8 mouse cellular contexts compared by ENCODE assay signal in the genomic region with DNA sequence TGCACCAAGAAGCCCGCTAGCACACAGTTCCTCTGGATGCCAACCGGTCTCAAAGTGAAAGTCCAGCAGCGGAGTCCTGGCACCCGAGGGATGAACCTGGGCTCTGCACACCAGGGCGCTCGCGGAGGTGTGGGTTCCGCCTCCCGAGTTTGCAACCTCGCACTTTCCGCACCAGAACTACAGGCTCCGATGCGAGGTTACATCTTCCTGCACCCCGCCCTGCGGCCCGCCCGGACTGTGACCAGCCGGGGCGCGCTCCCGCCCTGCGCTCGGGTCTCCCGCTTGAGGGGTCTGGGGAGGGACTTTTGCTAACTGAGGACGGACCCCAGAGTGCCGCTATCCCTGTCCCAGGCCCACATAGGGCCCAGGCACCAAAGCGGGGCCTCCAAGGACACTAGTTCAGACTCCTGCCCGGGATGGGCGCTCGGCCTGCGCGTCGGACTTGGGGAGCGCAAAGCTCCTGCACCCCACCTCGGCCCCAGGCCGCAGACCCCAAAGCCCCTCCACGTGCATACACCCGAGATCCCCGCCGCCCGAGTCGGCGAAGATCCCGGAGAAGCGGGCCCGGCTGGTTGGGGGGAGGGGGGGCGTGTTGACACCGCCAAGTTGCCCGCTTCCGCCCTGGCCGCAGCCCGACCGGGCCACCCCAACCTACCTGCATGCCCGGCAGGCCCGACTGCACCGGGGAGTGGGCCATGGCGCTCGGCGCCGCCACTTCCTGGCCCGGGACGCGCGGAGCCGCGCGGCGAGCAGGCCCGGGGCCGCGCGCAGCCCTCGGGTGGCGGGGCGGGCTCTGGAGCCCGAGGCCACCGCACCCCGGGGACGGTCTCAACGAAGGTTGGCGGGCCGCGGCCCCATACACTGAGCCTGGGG. TPM values are rescaled to one million over a fixed set of nuclear protein-coding genes. Genes with fewer than 3 reads are reported as not detected.
DNase-seq lines count a peak whose midpoint lies in the region; ATAC-seq and TF ChIP-seq lines count a peak whose summit lies in the region.

No protein-coding gene starts in this region.

- H3K4me3 ChIP-seq in cortical plate, adult 2 months (ENCODE audit: insufficient read depth, low read length): peak overlapping the region; percentile 72
- H3K4me3 ChIP-seq in intestine, postnatal 0 days (ENCODE audit: low read depth, low read length): peak overlapping the region; percentile 87
- H3K4me3 ChIP-seq in neural tube, embryonic 12.5 days: peak overlapping the region; percentile 82

- peak; percentile 80 for DNase-seq in A20 (ENCODE audit: low read depth, low spot score)
- DNase-seq in T-cell, adult 2 months (ENCODE audit: low spot score): peak; percentile 69
- DNase-seq in heart, adult 18-20 months: peak; percentile 77 to 79
- peak; percentile 78 for DNase-seq in lung, adult 18-20 months
- peak; percentile 63 to 65 for DNase-seq in thymus, postnatal 10 days (ENCODE audit: low spot score in 2 of 2)

- H3K4me2 ChIP-seq in intestine, postnatal 0 days (replicated peaks; ENCODE audit: low read depth): peak overlapping the region; percentile 86
- H3K4me2 ChIP-seq in neural tube, embryonic 12.5 days (replicated peaks): peak overlapping the region; percentile 93

- peak; percentile 74 for ATAC-seq in intestine, postnatal 0 days
- peak; percentile 81 for ATAC-seq in neural tube, embryonic 12.5 days (ENCODE audit: low FRiP score, low read depth)

- WGBS in intestine, postnatal 0 days: under 1% methylated on average over 83 of the region's 83 CpGs
- under 1% methylated on average over 83 of the region's 83 CpGs for WGBS in neural tube, embryonic 12.5 days

- peaks cover under 1% of the 10 kb centered on the region; the same call in 1 of the 2 replicates for H3K36me3 ChIP-seq in intestine, postnatal 0 days (ENCODE audit: control insufficient read depth, insufficient read depth)
- H3K36me3 ChIP-seq in neural tube, embryonic 12.5 days: no peaks in the 10 kb centered on the region

- TF ChIP-seq CTCF in cortical plate, adult 2 months (IDR thresholded peaks at IDR 0.05; ENCODE audit: extremely low read depth, insufficient read depth, low read length): no peak
- no peak for TF ChIP-seq CTCF in intestine, postnatal 0 days (IDR thresholded peaks at IDR 0.05; ENCODE audit: low read depth)

- H3K4me1 ChIP-seq in cortical plate, adult 2 months (ENCODE audit: control insufficient read depth, insufficient read depth, low read length): peaks cover 5% of the 10 kb centered on the region
- H3K4me1 ChIP-seq in intestine, postnatal 0 days (replicated peaks; ENCODE audit: control insufficient read depth, insufficient read depth, low read length): peaks cover 6% of the 10 kb centered on the region; the same call in 1 of the 2 replicates
- H3K4me1 ChIP-seq in neural tube, embryonic 12.5 days: peaks cover 19% of the 10 kb centered on the region; the same call in 1 of the 2 replicates

- no peak for TF ChIP-seq POLR2A in cortical plate, adult 2 months (IDR thresholded peaks at IDR 0.05; ENCODE audit: extremely low read depth, insufficient read depth, low read length)

- no peaks in the 10 kb centered on the region for H3K9me3 ChIP-seq in intestine, postnatal 0 days (ENCODE audit: control insufficient read depth)
- H3K9me3 ChIP-seq in neural tube, embryonic 12.5 days: no peaks in the 10 kb centered on the region

- peak overlapping the region; percentile 93 for H3K27ac ChIP-seq in cortical plate, adult 2 months (ENCODE audit: insufficient read depth, low read length)
- peak overlapping the region; percentile 99 for H3K27ac ChIP-seq in intestine, postnatal 0 days (ENCODE audit: low read depth, low read length)
- peak overlapping the region; percentile 62 for H3K27ac ChIP-seq in neural tube, embryonic 12.5 days

- H3K9ac ChIP-seq in intestine, postnatal 0 days (ENCODE audit: low read depth, low read length): peak overlapping the region; percentile 98
- peak overlapping the region; percentile 92 for H3K9ac ChIP-seq in neural tube, embryonic 12.5 days

- H3K27me3 ChIP-seq in intestine, postnatal 0 days (replicated peaks; ENCODE audit: control insufficient read depth, insufficient read depth, low read length): no peaks in the 10 kb centered on the region
- H3K27me3 ChIP-seq in neural tube, embryonic 12.5 days (replicated peaks): no peaks in the 10 kb centered on the region

RNA-seq across cellular contexts. Expression of a gene that starts 1.3 kb away (rescaled TPM):
- polyA plus RNA-seq in cortical plate, adult 2 months (2012; rRNA removed): 28.2 and 29.0 TPM in 2 replicates
- 10 to 100 TPM; 71.3 to 77.6 TPM for total RNA-seq in heart, adult 18-20 months (2021)
- 39.2 and 40.7 TPM in 2 replicates for polyA plus RNA-seq in intestine, postnatal 0 days (2015; fragmentation: Nextera tagmentation; extraction: Ambion mirVana)
- 33.7 and 36.6 TPM in 2 replicates for polyA plus RNA-seq in neural tube, embryonic 12.5 days (2016; fragmentation: Nextera tagmentation; extraction: Ambion mirVana)

Comparison
In these comparisons a context has a peak if more than half of its experiments do, and no peak if none do; other contexts are left out.
1. Peak in every context shown above with its lines: DNase-seq, ATAC-seq, H3K4me3 ChIP-seq and H3K27ac ChIP-seq.